Mouse (Mus musculus): ENCODE data around the gene Bex2. TPM values are rescaled to one million over a fixed set of nuclear protein-coding genes. Genes with fewer than 3 reads are reported as not detected.

Gene Bex2
- 0.82 and 1.0 TPM in 2 replicates for polyA plus RNA-seq (2012; rRNA removed; ENCODE audit: low replicate concordance)

DNA sequence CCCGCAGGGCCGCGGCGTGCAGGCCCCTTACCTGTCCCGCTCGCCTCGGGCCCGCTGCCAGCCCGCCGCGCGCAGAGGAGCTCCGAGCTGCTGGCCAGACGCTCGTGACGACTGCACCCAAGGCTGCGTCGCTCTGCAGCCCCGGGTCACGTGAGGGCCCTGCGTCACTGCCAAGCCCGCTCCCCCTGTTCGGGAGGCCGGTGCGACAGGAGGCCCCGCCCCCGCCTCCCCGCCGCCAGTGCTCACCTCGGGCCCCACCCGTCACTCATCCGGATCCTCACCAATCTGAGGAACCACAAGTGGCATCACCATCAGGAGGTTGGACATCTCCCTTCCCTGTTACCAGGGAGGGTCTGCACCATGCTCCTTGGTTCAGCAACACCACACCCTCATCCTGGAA is at the start of gene Bex2:
Gene Bex2, minus strand, starts transcription at position 217 of the 400 bp plus-strand sequence.

GRCm38 (mm10) chrX:136085155-136085554 is 17.1 kb upstream of the Bex2 start, which contains the start of gene Nxf3:
Nxf3 (minus strand) TSS chrX:136085255.

GRCm38 (mm10) chrX:136032799-136033763 is 35.0 kb downstream of the Bex2 start, which contains the start of gene Arxes1:
Arxes1 (plus strand) TSS chrX:136033367.

Other genes starting within 250 kb of the Bex2 start
- 0.18 and 2.4 TPM in 2 replicates for gene Gprasp2, start 229.2 kb downstream of the Bex2 start, polyA plus RNA-seq (2012; rRNA removed; ENCODE audit: low replicate concordance)
- 1.1 and 1.2 TPM in 2 replicates for gene Arxes2, start 74.4 kb downstream of the Bex2 start, polyA plus RNA-seq (2012; rRNA removed; ENCODE audit: low replicate concordance)
- 0.31 and 0.57 TPM in 2 replicates for gene Arxes1, start 34.9 kb downstream of the Bex2 start, polyA plus RNA-seq (2012; rRNA removed; ENCODE audit: low replicate concordance)
- not detected in 2 replicates for gene Nxf3, start 17.0 kb upstream of the Bex2 start, polyA plus RNA-seq (2012; rRNA removed; ENCODE audit: low replicate concordance)
- gene Bex4, start 70.8 kb upstream of the Bex2 start, polyA plus RNA-seq (2012; rRNA removed; ENCODE audit: low replicate concordance) = not detected in 2 replicates
- 0.09 TPM in 1 of 2 replicates, not detected in the other for gene Tceal8, start 104.1 kb upstream of the Bex2 start, polyA plus RNA-seq (2012; rRNA removed; ENCODE audit: low replicate concordance)
- gene Tceal5, start 135.6 kb upstream of the Bex2 start, polyA plus RNA-seq (2012; rRNA removed; ENCODE audit: low replicate concordance) = 0.13 TPM in 1 of 2 replicates, not detected in the other
- not detected in 2 replicates for gene Tceal7, start 146.5 kb upstream of the Bex2 start, polyA plus RNA-seq (2012; rRNA removed; ENCODE audit: low replicate concordance)
- 0.33 and 0.49 TPM in 2 replicates for gene Bex1, start 147.3 kb upstream of the Bex2 start, polyA plus RNA-seq (2012; rRNA removed; ENCODE audit: low replicate concordance)
- 0.58 and 1.5 TPM in 2 replicates for gene Tceal9, start 176.8 kb upstream of the Bex2 start, polyA plus RNA-seq (2012; rRNA removed; ENCODE audit: low replicate concordance)
- 6.1 and 6.4 TPM in 2 replicates for gene Bex3, start 202.0 kb upstream of the Bex2 start, polyA plus RNA-seq (2012; rRNA removed; ENCODE audit: low replicate concordance)